Mouse (Mus musculus) ovary, postnatal 10 days (tissue): ENCODE results near the gene Hmga1.

Experiments
- DNase-seq: peaks from one replicate; pipeline ENCODE4 v3.0.0; 2022; ENCODE audit warnings: low spot score

Gene Hmga1

GRCm38 (mm10) chr17:27560926-27561480 is 4.7 kb downstream of the Hmga1 start:
- DNase-seq, result no peak

GRCm38 (mm10) chr17:27561809-27562526 is 5.7 kb downstream of the Hmga1 start:
- no peak for DNase-seq

- no peak for DNase-seq
Observed at GRCm38 (mm10) chr17:27563771-27564244, 7.5 kb downstream of the Hmga1 start.

GRCm38 (mm10) chr17:27564391-27565162 is 8.3 kb downstream of the Hmga1 start:
- no peak for DNase-seq

- peak; percentile 97 for DNase-seq
Observed at GRCm38 (mm10) chr17:27565163-27565941, 9.1 kb downstream of the Hmga1 start, which contains the start of gene AI413582. TSS of gene AI413582 (minus strand) at chr17:27565756.

GRCm38 (mm10) chr17:27565942-27566267 is 9.6 kb downstream of the Hmga1 start:
- no peak for DNase-seq

GRCm38 (mm10) chr17:27568228-27568627 is 11.9 kb downstream of the Hmga1 start:
- no peak for DNase-seq

GRCm38 (mm10) chr17:27571315-27571714 is 15.0 kb downstream of the Hmga1 start:
- DNase-seq, result no peak

- DNase-seq, result no peak
Observed at GRCm38 (mm10) chr17:27573772-27574320, 17.5 kb downstream of the Hmga1 start.

- peak; percentile 35 for DNase-seq
Observed at GRCm38 (mm10) chr17:27574470-27575115, 18.3 kb downstream of the Hmga1 start.

- no peak for DNase-seq
Observed at GRCm38 (mm10) chr17:27575116-27575776, 18.9 kb downstream of the Hmga1 start.

GRCm38 (mm10) chr17:27576056-27576455 is 19.8 kb downstream of the Hmga1 start:
- DNase-seq, result no peak

GRCm38 (mm10) chr17:27577468-27577867 is 21.2 kb downstream of the Hmga1 start:
- DNase-seq, result no peak

- no peak for DNase-seq
Observed at GRCm38 (mm10) chr17:27578487-27578886, 22.2 kb downstream of the Hmga1 start.

GRCm38 (mm10) chr17:27579816-27580215 is 23.5 kb downstream of the Hmga1 start:
- no peak for DNase-seq

GRCm38 (mm10) chr17:27580392-27581068 is 24.2 kb downstream of the Hmga1 start:
- no peak for DNase-seq

GRCm38 (mm10) chr17:27583185-27583894 is 27.0 kb downstream of the Hmga1 start:
- no peak for DNase-seq

GRCm38 (mm10) chr17:27586661-27587060 is 30.4 kb downstream of the Hmga1 start:
- no peak for DNase-seq

- no peak for DNase-seq
Observed at GRCm38 (mm10) chr17:27587252-27587651, 31.0 kb downstream of the Hmga1 start.

- no peak for DNase-seq
Observed at GRCm38 (mm10) chr17:27588231-27588630, 31.9 kb downstream of the Hmga1 start.
